Mouse (Mus musculus): ENCODE results near the gene Il17re. TPM values are rescaled to one million over a fixed set of nuclear protein-coding genes. Genes with fewer than 3 reads are reported as not detected.

Il17re gene
- total RNA-seq, 4 experiments from 2014 or later, result 0.60 to 2.0 (median 1.1) TPM

DNA sequence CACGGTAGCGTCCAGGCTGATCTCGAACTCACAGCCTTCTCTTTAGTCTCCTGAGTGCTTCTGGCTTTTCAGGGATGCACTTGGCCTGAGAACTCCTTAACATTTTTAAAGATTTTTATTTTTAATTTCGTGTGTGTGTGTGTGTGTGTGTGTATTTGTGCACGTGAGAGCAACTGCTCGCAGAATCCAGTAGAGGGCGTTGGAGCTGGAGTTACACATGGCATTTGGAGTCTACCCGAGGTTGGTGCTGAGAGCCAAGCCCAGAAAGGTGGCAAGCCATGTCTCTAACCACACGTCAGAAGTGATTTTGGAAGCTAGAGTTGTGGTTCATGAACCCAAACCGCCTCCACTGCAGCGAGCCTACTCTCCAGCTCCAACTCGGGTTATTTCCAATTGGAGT, 15.2 kb upstream of the Il17re start:
- DNase-seq (ENCODE audit: low spot score), result no peak

DNA sequence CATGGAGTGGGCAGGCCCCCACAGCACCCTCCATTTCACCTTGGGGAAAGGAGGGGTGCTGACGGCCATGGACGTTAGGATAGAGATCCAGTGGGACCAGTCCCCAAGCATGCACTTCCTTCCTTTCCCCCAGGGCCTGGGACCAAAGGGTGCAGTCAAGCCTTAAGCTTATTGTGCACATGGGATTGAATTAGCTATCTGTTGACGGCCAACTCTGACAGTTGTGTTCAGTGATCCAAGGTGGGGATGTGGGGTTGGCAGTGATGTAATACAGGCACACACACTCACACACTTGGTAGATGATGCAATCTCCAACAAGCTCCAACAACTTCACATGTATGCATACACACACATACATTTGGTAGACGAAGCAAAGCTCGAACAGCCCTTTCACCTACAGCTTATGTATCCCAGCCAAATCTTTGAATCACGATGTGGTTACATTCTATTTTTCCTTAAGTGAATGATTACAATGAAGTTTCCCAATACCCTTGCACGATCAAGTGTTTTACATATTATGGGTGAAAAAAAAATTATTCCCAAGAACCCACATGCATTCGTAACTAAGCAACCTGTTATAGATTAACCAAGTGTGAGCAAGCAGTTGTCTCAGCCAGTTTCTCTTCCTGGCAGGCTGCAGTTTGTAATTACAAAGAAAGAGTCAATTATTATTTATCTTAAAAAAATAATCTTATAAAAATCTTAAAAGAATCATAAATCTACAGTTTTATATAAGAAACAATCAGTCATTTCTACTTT, 13.9 kb upstream of the Il17re start:
- DNase-seq (ENCODE audit: low spot score), result no peak

DNA sequence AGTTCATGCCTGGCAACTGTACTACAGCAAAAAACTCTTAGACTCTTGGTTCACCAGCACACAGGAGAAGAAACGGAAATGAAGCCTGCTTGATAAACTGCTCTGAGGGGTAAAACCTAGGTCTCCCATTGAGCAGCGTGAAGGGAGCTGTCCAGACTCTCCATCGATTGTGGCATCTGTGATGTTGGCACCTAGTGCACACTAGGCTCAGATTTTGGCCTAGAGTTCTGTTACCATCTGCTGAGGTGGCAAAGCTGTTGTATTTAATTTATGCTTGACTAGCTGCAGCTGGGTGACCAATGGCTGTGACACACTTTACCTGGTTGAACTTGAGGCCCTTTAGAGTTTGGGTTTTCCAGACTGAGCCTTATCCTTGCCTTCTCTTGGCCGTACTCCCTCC, 10.6 kb upstream of the Il17re start:
- DNase-seq (ENCODE audit: low spot score), result no peak

- DNase-seq (ENCODE audit: low spot score), result no peak
Measured at GRCm38 (mm10) chr6:113451839-113452238, 6.4 kb upstream of the Il17re start.

- DNase-seq (ENCODE audit: low spot score), result no peak
Measured at GRCm38 (mm10) chr6:113455007-113455406, 3.3 kb upstream of the Il17re start.

GRCm38 (mm10) chr6:113458635-113459034, 351 bp downstream of the Il17re start:
- DNase-seq (ENCODE audit: low spot score), result no peak

- no peak for DNase-seq (ENCODE audit: low spot score)
Measured at GRCm38 (mm10) chr6:113464040-113464439, 5.8 kb downstream of the Il17re start.

- no peak for DNase-seq (ENCODE audit: low spot score)
Measured at GRCm38 (mm10) chr6:113465602-113466001, 7.3 kb downstream of the Il17re start.

DNA sequence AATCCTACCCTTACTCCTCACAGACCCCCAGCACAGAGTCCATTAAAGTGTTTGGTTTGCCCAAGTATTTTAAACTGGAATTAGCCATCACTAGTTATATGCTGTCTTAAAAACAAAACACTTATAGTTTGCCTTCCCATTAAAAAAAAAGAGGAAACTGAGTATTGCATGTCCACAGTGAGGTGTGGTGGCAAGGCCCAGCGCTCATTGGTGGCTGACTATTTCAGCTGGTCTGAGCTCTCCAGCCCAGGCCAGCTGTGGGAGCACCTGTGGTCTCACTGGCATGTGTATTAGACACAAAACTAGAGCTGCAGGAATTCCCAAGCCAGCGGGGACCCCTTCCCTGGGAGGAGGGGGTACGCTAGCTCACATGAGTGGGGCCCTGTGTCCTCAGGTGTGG, 10.2 kb downstream of the Il17re start:
- DNase-seq (ENCODE audit: low spot score), result no peak

DNA sequence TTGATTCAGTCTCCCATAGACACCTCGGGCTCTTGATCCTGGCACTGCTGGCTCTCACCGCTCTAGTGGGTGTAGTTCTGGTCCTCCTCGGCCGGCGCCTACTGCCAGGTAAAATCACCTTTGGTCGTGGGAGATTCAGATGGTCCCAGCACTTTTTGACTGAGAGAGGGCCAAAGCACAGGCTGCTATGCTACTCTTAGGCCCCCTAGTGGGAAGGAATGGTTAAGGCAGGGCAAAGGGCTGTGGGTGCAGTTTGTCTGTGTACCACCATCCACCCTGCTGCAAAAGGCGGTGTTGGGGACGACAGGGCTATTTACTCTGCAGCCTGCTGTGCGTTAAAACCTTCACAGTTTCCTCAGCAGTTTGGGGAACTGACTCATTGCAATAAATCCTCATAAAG, 10.7 kb downstream of the Il17re start:
- peak; percentile 61 for DNase-seq (ENCODE audit: low spot score)

DNA sequence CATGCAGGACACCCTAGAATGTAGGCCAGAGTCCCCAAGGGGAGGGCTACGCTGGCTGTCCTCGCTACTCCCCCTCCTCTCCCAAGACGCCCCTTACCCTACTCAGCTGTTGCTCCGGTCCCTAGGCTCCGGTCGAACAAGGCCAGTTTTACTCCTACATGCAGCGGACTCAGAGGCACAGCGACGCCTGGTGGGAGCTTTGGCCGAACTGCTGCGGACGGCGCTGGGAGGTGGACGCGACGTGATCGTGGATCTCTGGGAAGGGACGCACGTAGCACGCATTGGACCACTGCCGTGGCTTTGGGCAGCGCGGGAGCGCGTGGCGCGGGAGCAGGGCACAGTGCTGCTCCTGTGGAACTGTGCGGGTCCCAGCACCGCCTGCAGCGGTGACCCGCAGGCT, 11.1 kb downstream of the Il17re start:
- peak; percentile 70 for DNase-seq (ENCODE audit: low spot score)

GRCm38 (mm10) chr6:113471297-113471936, 13.1 kb downstream of the Il17re start, which contains the start of gene Il17rc:
Il17rc (plus strand) TSS chr6:113471427.
- peak; percentile 69 for DNase-seq (ENCODE audit: low spot score)

DNA sequence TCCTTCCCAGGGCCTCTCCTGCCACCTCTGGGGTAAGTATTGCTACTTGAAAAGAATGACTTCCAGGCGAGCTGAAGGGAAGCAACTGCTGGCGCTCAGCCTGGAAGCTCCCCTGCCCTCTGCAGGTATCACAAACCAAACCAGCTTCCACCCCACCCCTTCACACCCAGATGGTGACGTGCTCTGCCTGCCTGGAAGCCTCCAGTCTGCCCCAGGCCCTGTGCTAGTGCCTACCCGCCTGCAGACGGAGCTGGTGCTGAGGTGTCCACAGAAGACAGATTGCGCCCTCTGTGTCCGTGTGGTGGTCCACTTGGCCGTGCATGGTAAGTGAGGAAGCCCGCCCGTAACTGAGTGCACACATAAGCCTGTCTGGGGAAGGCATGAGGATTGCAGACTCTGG, 13.8 kb downstream of the Il17re start:
- DNase-seq (ENCODE audit: low spot score), result no peak

DNA sequence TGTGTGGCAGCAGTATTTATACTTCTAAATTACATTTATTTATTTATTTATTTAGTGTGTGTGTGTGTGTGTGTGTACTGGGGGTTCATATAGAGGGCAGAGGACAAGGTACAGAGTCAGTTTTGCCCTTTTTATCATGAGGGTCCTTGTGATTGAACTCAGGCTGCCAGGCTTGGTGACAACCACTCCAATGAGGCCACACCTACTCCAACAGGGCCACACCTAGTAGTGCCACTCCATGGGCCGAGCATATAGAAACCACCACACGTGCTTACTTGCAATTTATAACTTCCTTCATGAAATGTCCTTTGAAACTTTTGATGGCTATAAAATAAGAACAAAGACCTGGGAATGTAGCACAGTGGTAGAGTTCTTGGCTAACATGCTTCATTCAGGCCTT, 15.0 kb downstream of the Il17re start:
- no peak for DNase-seq (ENCODE audit: low spot score)

DNA sequence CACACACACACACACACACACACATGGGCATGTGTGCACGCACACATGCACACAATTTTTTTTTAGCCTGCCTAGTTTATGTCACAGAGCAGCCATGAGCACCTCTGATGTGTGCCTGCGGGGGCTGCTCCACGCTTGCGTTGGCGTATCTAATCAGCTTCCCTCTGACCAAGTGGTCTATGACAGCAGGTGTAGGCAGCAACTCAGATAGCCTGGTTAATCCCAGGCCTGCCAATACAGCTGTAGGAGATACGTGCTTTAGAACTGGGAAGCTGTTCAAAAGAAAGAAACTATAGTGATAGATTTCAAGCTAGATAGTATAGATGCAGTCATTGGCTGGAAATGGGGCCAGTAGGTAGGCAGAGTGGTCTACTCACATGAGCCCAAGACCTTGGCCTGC, 15.4 kb downstream of the Il17re start:
- DNase-seq (ENCODE audit: low spot score), result no peak

DNA sequence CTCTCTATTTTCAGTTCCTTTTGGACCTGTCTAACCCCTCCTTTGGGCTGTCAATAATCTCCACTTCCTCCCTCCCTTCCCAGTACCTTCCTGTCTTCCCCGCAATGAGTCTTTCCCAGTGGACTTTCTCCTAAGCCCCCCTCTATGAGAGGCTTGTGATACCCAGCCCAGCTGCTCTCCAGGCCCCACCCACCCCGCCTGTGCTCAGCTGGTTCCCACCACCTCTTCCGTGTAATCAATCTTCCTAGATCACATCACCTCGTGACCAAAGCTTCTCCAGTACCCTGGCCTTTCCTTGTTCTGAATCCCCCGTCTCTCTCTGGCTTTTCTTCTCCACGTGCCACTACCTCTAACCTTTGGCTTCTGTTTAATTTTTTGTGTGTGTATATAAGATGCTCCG, 19.1 kb downstream of the Il17re start:
- no peak for DNase-seq (ENCODE audit: low spot score)

DNA sequence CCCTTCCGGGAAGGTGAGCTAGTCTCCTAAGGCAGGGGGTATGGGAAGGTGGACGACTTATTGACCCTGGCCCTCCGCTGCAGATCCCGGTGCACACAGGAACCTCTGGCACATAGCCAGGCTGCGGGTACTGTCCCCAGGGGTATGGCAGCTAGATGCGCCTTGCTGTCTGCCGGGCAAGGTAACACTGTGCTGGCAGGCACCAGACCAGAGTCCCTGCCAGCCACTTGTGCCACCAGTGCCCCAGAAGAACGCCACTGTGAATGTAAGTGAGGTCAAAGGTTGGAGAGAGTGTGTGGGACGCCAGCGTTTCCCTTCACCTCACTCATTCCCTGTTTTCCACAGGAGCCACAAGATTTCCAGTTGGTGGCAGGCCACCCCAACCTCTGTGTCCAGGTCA, 20.6 kb downstream of the Il17re start:
- no peak for DNase-seq (ENCODE audit: low spot score)

DNA sequence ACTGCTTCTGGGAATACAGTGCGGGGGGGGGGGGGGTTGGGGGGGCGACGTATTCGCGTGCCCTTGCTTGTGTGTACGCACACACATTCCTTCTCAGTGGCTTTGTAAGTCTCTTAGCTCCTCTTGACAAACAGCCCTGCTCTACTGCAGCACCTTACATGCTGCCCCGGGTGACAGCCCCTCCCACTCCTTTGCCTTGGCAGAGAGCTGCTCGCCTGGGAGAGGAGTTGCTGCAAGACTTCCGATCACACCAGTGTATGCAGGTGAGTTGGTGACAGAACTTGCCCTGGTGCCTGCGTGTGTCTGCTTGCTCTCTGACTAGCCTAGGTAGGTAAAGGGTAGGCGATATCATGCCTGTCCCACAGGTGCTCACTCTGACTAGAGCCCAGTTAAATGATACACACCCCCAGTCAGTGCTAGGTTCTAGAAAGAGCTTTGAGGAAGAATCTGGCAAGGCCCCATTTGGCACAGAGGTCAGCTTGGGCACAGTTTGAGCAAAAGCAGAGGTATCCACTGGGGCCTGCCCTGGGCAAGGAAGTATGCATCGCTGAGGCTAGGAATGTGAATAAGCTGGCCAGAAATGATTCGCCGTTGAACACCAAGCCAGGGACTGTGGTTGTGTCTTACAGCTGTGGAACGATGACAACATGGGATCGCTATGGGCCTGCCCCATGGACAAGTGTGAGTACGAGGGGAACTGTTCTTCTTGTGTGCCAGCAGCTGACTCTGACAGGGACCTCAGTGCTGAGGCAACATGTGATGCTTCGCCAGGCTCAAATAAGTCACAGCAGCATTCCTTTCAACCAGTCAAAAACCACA, 22.5 kb downstream of the Il17re start:
- peak; percentile 22 for DNase-seq (ENCODE audit: low spot score)

DNA sequence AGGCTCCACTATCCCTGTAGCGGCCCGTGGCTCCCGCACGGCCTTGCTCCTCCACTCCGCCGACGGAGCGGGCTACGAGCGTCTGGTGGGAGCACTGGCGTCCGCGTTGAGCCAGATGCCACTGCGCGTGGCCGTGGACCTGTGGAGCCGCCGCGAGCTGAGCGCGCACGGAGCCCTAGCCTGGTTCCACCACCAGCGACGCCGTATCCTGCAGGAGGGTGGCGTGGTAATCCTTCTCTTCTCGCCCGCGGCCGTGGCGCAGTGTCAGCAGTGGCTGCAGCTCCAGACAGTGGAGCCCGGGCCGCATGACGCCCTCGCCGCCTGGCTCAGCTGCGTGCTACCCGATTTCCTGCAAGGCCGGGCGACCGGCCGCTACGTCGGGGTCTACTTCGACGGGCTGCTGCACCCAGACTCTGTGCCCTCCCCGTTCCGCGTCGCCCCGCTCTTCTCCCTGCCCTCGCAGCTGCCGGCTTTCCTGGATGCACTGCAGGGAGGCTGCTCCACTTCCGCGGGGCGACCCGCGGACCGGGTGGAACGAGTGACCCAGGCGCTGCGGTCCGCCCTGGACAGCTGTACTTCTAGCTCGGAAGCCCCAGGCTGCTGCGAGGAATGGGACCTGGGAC, 24.3 kb downstream of the Il17re start:
- peak; percentile 11 for DNase-seq (ENCODE audit: low spot score)

DNA sequence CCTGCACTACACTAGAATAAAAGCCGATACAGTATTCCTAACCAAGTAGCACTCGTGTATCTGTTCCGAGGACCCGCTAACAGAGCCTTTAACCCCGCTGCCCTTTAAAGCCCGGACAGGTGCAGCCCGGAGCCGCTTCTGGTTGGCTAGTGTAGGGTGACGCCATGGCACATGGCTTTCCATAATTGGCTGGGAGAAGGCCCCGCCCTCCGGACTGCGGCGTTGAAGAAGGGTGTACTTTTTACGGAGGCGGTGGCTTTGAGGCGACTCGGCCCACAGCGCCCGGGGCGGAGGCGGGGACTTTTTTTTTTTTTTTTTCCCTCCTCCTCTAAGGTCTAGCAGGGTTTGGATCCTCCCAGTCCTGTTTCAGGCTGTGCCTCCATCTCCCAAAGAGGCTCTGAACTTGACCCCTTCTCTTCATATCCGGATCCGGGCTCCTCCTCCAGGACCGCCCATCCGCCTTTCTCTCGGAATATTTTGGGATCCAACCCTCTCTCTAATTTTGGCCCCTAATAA, 24.9 kb downstream of the Il17re start, which contains the start of gene Creld1:
Gene Creld1, plus strand, starts transcription at position 198 of the 516 bp plus-strand sequence.
- DNase-seq (ENCODE audit: low spot score), result peak; percentile 93

DNA sequence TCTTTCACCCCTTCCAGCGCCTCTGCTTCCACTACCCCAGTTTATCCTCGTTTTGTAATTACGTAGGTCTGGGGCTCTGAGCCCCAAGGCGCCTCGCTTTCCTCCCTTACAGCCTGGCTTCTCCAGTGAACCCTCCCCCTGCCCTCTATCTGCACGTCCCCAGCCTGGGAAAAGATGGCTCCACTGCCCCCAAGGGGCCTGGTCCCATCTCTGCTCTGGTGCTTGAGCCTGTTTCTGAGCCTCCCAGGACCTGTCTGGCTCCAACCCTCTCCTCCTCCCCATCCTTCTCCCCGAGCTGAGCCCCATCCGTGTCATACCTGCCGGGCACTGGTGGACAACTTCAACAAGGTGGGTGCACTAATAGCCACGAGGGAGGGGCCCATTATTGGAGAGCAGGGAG, 25.4 kb downstream of the Il17re start:
- no peak for DNase-seq (ENCODE audit: low spot score)

GRCm38 (mm10) chr6:113487125-113487576, 28.9 kb downstream of the Il17re start:
- no peak for DNase-seq (ENCODE audit: low spot score)
